Mouse (Mus musculus): ENCODE results near the gene Efhd1.

- TF ChIP-seq CTCF (IDR thresholded peaks at IDR 0.05; ENCODE audit: insufficient read depth, low read length) (no peak), POLR2A (IDR thresholded peaks at IDR 0.05; ENCODE audit: borderline replicate concordance, extremely low read depth, low read depth, low read length) (no peak)
These were observed 22.9 kb downstream of the Efhd1 start for GRCm38 (mm10) chr1:87287105-87287504.

Measured in lung, adult 2 months (tissue).